Mouse (Mus musculus) gastrocnemius, postnatal 4 days (tissue): Measurements from ENCODE around the gene Efemp2. TPM values are rescaled to one million over a fixed set of nuclear protein-coding genes. Genes with fewer than 3 reads are reported as not detected.

Experiments
- DNase-seq, 2 experiments: peaks; one replicate each; pipeline ENCODE4 v3.0.0; 2021 to 2022; ENCODE audit warnings: low spot score in 2 of 2, mixed read lengths in 2 of 2
- total RNA-seq, 2 experiments: library from RNA; stranded (reverse); gene quantifications; 2 replicates each; pipeline ENCODE4 v1.2.3; 2021

The Efemp2 gene
- total RNA-seq, 2 experiments from 2014 or later: 57.2 to 68.1 TPM

- DNase-seq: no peak
Measured at GRCm38 (mm10) chr19:5494314-5494713, 20.6 kb downstream of the Efemp2 start.

- no peak for DNase-seq
Measured at GRCm38 (mm10) chr19:5495353-5496051, 21.7 kb downstream of the Efemp2 start.

- no peak for DNase-seq
Measured at GRCm38 (mm10) chr19:5496052-5496370, 22.3 kb downstream of the Efemp2 start.

GRCm38 (mm10) chr19:5500330-5500875 is 26.6 kb downstream of the Efemp2 start:
- no peak for DNase-seq

- no peak for DNase-seq
Measured at GRCm38 (mm10) chr19:5503687-5504086, 29.9 kb downstream of the Efemp2 start, which contains the start of gene 1700020D05Rik. TSS of gene 1700020D05Rik (minus strand) at chr19:5503787.

- DNase-seq: peak; percentile 91 to 97
Measured at GRCm38 (mm10) chr19:5510031-5511026, 36.6 kb downstream of the Efemp2 start, which contains the start of gene Snx32. TSS of gene Snx32 (minus strand) at chr19:5510538.

GRCm38 (mm10) chr19:5511074-5511632 is 37.4 kb downstream of the Efemp2 start:
- DNase-seq: no peak

- DNase-seq: no peak
Measured at GRCm38 (mm10) chr19:5512091-5513004, 38.6 kb downstream of the Efemp2 start.

- no peak for DNase-seq
Measured at GRCm38 (mm10) chr19:5513005-5513349, 39.2 kb downstream of the Efemp2 start.

- no peak for DNase-seq
Measured at GRCm38 (mm10) chr19:5515840-5516777, 42.4 kb downstream of the Efemp2 start.

GRCm38 (mm10) chr19:5516906-5517505 is 43.3 kb downstream of the Efemp2 start:
- no peak for DNase-seq

GRCm38 (mm10) chr19:5518721-5519120 is 45.0 kb downstream of the Efemp2 start:
- DNase-seq: no peak

- DNase-seq: no peak
Measured at GRCm38 (mm10) chr19:5525204-5525603, 51.5 kb downstream of the Efemp2 start.

- peak; percentile 93 to 97 for DNase-seq
Measured at GRCm38 (mm10) chr19:5529325-5530137, 55.8 kb downstream of the Efemp2 start.

GRCm38 (mm10) chr19:5530138-5530524 is 56.4 kb downstream of the Efemp2 start:
- DNase-seq: no peak
